Mouse (Mus musculus): ENCODE measurements around the gene Ccs. TPM values are rescaled to one million over a fixed set of nuclear protein-coding genes. Genes with fewer than 3 reads are reported as not detected.
A peak's percentile ranks its signal among the peaks of the same experiment; 100 is the strongest.
"Not testable (repeated sequence)": the region's sequence is repeated elsewhere in the genome, so short reads cannot be mapped to it uniquely, and the experiment has no call there.

Ccs gene
- 32.5 and 44.7 TPM in 2 replicates for polyA plus RNA-seq (2012; rRNA removed)

GRCm38 (mm10) chr19:4839149-4839548, at the start of gene Ccs, which contains the start of gene Ccdc87:
Gene Ccs (minus strand): TSS chr19:4839332.
Gene Ccdc87 (plus strand): TSS chr19:4839366.
- WGBS, result under 1% methylated on average over 25 of the region's 25 CpGs
- H3K4me1 ChIP-seq (ENCODE audit: control insufficient read depth, insufficient read depth, low read length), result no peaks in the 10 kb centered on the region

GRCm38 (mm10) chr19:4883961-4884360, 44.8 kb upstream of the Ccs start:
- Histone ChIP-seq H3K4me3 (replicated peaks; ENCODE audit: extremely low read depth, low read depth, low read length) (no peak overlapping the region), H3K4me1 (ENCODE audit: control insufficient read depth, insufficient read depth, low read length) (peaks cover 2% of the 10 kb centered on the region; the same call in 1 of the 2 replicates)
- no peak for DNase-seq
- WGBS, result 87% methylated on average over 4 of the region's 4 CpGs
- TF ChIP-seq POLR2A (IDR thresholded peaks at IDR 0.05; ENCODE audit: borderline replicate concordance, extremely low read depth, low read depth, low read length) (no peak), CTCF (IDR thresholded peaks at IDR 0.05; ENCODE audit: insufficient read depth, low read length) (no peak)

More at GRCm38 (mm10) chr19:4839149-4839548, at the start of gene Ccs, which contains the start of gene Ccdc87:
- peak; percentile 94 for DNase-seq
- TF ChIP-seq POLR2A (IDR thresholded peaks at IDR 0.05; ENCODE audit: borderline replicate concordance, extremely low read depth, low read depth, low read length) (peak; percentile 91; the same call in 1 of the 2 replicates), CTCF (IDR thresholded peaks at IDR 0.05; ENCODE audit: insufficient read depth, low read length) (no peak)
- peak within 1 kb of the TSS; percentile 79 for H3K4me3 ChIP-seq (replicated peaks; ENCODE audit: extremely low read depth, low read depth, low read length)

- no peak overlapping the region for H3K4me3 ChIP-seq (replicated peaks; ENCODE audit: extremely low read depth, low read depth, low read length)
- 58% methylated on average over 10 of the region's 10 CpGs for WGBS
- peaks cover 5% of the 10 kb centered on the region; the same call in 1 of the 2 replicates for H3K4me1 ChIP-seq (ENCODE audit: control insufficient read depth, insufficient read depth, low read length)
- TF ChIP-seq POLR2A (IDR thresholded peaks at IDR 0.05; ENCODE audit: borderline replicate concordance, extremely low read depth, low read depth, low read length) (no peak), CTCF (IDR thresholded peaks at IDR 0.05; ENCODE audit: insufficient read depth, low read length) (no peak)
- no peak for DNase-seq
These were observed 40.2 kb upstream of the Ccs start for GRCm38 (mm10) chr19:4879324-4879703.

GRCm38 (mm10) chr19:4878405-4879323, 39.5 kb upstream of the Ccs start, which contains the start of gene Zdhhc24:
Gene Zdhhc24 (plus strand): TSS chr19:4878668.
- TF ChIP-seq POLR2A (IDR thresholded peaks at IDR 0.05; ENCODE audit: borderline replicate concordance, extremely low read depth, low read depth, low read length) (peak; percentile 52; the same call in 1 of the 2 replicates), CTCF (IDR thresholded peaks at IDR 0.05; ENCODE audit: insufficient read depth, low read length) (no peak)
- peak; percentile 98 for DNase-seq
- Histone ChIP-seq H3K4me3 (replicated peaks; ENCODE audit: extremely low read depth, low read depth, low read length) (peak within 1 kb of the TSS; percentile 81), H3K4me1 (ENCODE audit: control insufficient read depth, insufficient read depth, low read length) (peaks cover 5% of the 10 kb centered on the region; the same call in 1 of the 2 replicates)
- under 1% methylated on average over 52 of the region's 52 CpGs for WGBS

- no peak for TF ChIP-seq CTCF (IDR thresholded peaks at IDR 0.05; ENCODE audit: insufficient read depth, low read length)
- no peak for TF ChIP-seq POLR2A (IDR thresholded peaks at IDR 0.05; ENCODE audit: borderline replicate concordance, extremely low read depth, low read depth, low read length)
- 8% methylated on average over 17 of the region's 17 CpGs for whole genome bisulfite sequencing
- Histone ChIP-seq H3K4me1 (ENCODE audit: control insufficient read depth, insufficient read depth, low read length) (peaks cover 5% of the 10 kb centered on the region; the same call in 1 of the 2 replicates), H3K4me3 (replicated peaks; ENCODE audit: extremely low read depth, low read depth, low read length) (peak within 1 kb of the TSS; percentile 81)
- peak; percentile 8 for DNase-seq
These were observed 38.7 kb upstream of the Ccs start, which contains the start of gene Actn3 for GRCm38 (mm10) chr19:4877785-4878184. Gene Actn3 (minus strand): TSS chr19:4877909.

- no peak overlapping the region for H3K4me3 ChIP-seq (replicated peaks; ENCODE audit: extremely low read depth, low read depth, low read length)
- WGBS, result 73% methylated on average over 3 of the region's 3 CpGs
- H3K4me1 ChIP-seq (ENCODE audit: control insufficient read depth, insufficient read depth, low read length), result peaks cover 5% of the 10 kb centered on the region; the same call in 1 of the 2 replicates
- no peak for TF ChIP-seq CTCF (IDR thresholded peaks at IDR 0.05; ENCODE audit: insufficient read depth, low read length)
- no peak for TF ChIP-seq POLR2A (IDR thresholded peaks at IDR 0.05; ENCODE audit: borderline replicate concordance, extremely low read depth, low read depth, low read length)
- DNase-seq, result no peak
These were observed 37.6 kb upstream of the Ccs start for GRCm38 (mm10) chr19:4876755-4877154.

- Histone ChIP-seq H3K4me1 (ENCODE audit: control insufficient read depth, insufficient read depth, low read length) (peaks cover 5% of the 10 kb centered on the region; the same call in 1 of the 2 replicates), H3K4me3 (replicated peaks; ENCODE audit: extremely low read depth, low read depth, low read length) (no peak overlapping the region)
- DNase-seq, result no peak
- TF ChIP-seq CTCF (IDR thresholded peaks at IDR 0.05; ENCODE audit: insufficient read depth, low read length) (no peak), POLR2A (IDR thresholded peaks at IDR 0.05; ENCODE audit: borderline replicate concordance, extremely low read depth, low read depth, low read length) (no peak)
- WGBS, result 49% methylated on average over 4 of the region's 4 CpGs
These were observed 37.1 kb upstream of the Ccs start for GRCm38 (mm10) chr19:4876241-4876640.

- not testable (repeated sequence) for DNase-seq
- 86% methylated on average over 1 of the region's 1 CpGs for WGBS
These were observed 35.5 kb upstream of the Ccs start for GRCm38 (mm10) chr19:4874613-4875012.

GRCm38 (mm10) chr19:4865147-4865546, 26.0 kb upstream of the Ccs start:
- TF ChIP-seq CTCF (IDR thresholded peaks at IDR 0.05; ENCODE audit: insufficient read depth, low read length) (no peak), POLR2A (IDR thresholded peaks at IDR 0.05; ENCODE audit: borderline replicate concordance, extremely low read depth, low read depth, low read length) (no peak)
- Histone ChIP-seq H3K4me1 (ENCODE audit: control insufficient read depth, insufficient read depth, low read length) (peaks cover 2% of the 10 kb centered on the region; the same call in 1 of the 2 replicates), H3K4me3 (replicated peaks; ENCODE audit: extremely low read depth, low read depth, low read length) (no peak overlapping the region)
- 2% methylated on average over 17 of the region's 17 CpGs for WGBS
- DNase-seq, result no peak

More at GRCm38 (mm10) chr19:4874613-4875012, 35.5 kb upstream of the Ccs start:
- H3K4me1 ChIP-seq (ENCODE audit: control insufficient read depth, insufficient read depth, low read length); H3K4me3 ChIP-seq (replicated peaks; ENCODE audit: extremely low read depth, low read depth, low read length): not testable (repeated sequence)

All from lung, adult 2 months (tissue).